Mouse (Mus musculus): ENCODE measurements at regions not wholly inside any gene's neighbourhood (a gene's known extent, or its start where the extent isn't known, plus 50 kb on each side); places are given as distances from the start of the nearest gene placed in this dataset.

DNA sequence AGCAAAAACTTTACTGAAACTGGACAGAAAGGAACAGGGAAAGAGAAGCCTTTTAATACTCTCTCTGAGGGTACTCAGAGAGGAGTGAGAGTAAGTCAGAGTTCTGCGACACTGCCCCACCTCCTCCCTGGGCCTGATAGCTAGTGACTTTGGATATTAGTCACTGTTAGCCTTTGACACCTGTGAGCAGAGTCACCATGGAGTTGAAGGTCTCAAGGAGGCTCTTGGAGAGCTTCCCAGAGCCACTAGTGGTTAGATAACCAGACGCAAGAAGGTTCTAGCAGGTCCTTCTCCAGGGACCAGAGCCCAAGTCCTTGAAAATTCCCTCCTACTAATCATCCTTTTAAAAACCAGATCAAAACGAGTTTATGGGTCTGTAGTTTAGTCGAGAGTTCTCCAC lies 94.3 kb downstream of the Brms1l start:
- Histone ChIP-seq H3K4me1 (replicated peaks; ENCODE audit: control insufficient read depth, insufficient read depth, low read length) (no peaks in the 10 kb centered on the region), H3K27me3 (replicated peaks; ENCODE audit: control insufficient read depth, insufficient read depth, low read length) (no peaks in the 10 kb centered on the region), H3K36me3 (ENCODE audit: control insufficient read depth, insufficient read depth, low read length) (no peaks in the 10 kb centered on the region), H3K9me3 (ENCODE audit: control insufficient read depth, low read length) (no peaks in the 10 kb centered on the region), H3K4me3 (ENCODE audit: low read depth, low read length) (no peak overlapping the region), H3K4me2 (ENCODE audit: low read length) (no peak overlapping the region), H3K9ac (ENCODE audit: low read length) (no peak overlapping the region), H3K27ac (ENCODE audit: low read depth) (no peak overlapping the region)
- ATAC-seq (replicated peaks; ENCODE audit: low FRiP score, low TSS enrichment, low read depth) (no peak), DNase-seq (ENCODE audit: low spot score) (no peak)
- 69% methylated on average over 4 of the region's 4 CpGs for WGBS

- DNase-seq (ENCODE audit: low spot score): no peak
- Histone ChIP-seq H3K27me3 (replicated peaks; ENCODE audit: control insufficient read depth, insufficient read depth, low read length) (no peaks in the 10 kb centered on the region), H3K9me3 (ENCODE audit: control insufficient read depth, low read length) (no peaks in the 10 kb centered on the region), H3K4me2 (ENCODE audit: low read length) (no peak overlapping the region), H3K4me3 (ENCODE audit: low read depth, low read length) (no peak overlapping the region), H3K36me3 (ENCODE audit: control insufficient read depth, insufficient read depth, low read length) (no peaks in the 10 kb centered on the region), H3K4me1 (replicated peaks; ENCODE audit: control insufficient read depth, insufficient read depth, low read length) (no peaks in the 10 kb centered on the region), H3K27ac (ENCODE audit: low read depth) (no peak overlapping the region), H3K9ac (ENCODE audit: low read length) (no peak overlapping the region)
- 90% methylated on average over 1 of the region's 1 CpGs for WGBS
- ATAC-seq (replicated peaks; ENCODE audit: low FRiP score, low TSS enrichment, low read depth): no peak
Observed at GRCm38 (mm10) chr12:55926974-55927321, 90.8 kb downstream of the Brms1l start.

- 79% methylated on average over 2 of the region's 2 CpGs for WGBS
- no peaks in the 10 kb centered on the region for H3K9me3 ChIP-seq (ENCODE audit: control insufficient read depth, low read length)
- H3K4me1 ChIP-seq (replicated peaks; ENCODE audit: control insufficient read depth, insufficient read depth, low read length): no peaks in the 10 kb centered on the region
- ATAC-seq (replicated peaks; ENCODE audit: low FRiP score, low TSS enrichment, low read depth): no peak
- no peak overlapping the region for H3K9ac ChIP-seq (ENCODE audit: low read length)
- no peaks in the 10 kb centered on the region for H3K27me3 ChIP-seq (replicated peaks; ENCODE audit: control insufficient read depth, insufficient read depth, low read length)
- DNase-seq (ENCODE audit: low spot score): no peak
- no peak overlapping the region for H3K4me2 ChIP-seq (ENCODE audit: low read length)
- no peak overlapping the region for H3K27ac ChIP-seq (ENCODE audit: low read depth)
- H3K36me3 ChIP-seq (ENCODE audit: control insufficient read depth, insufficient read depth, low read length): no peaks in the 10 kb centered on the region
- no peak overlapping the region for H3K4me3 ChIP-seq (ENCODE audit: low read depth, low read length)
Observed at GRCm38 (mm10) chr12:55926276-55926973, 90.3 kb downstream of the Brms1l start.
